Mouse (Mus musculus) lung, postnatal 0 days (tissue): ENCODE data around the gene Pcnx.

ENCODE experiments used
- CTCF ChIP-seq: IDR thresholded peaks from 2 replicates; pipeline ENCODE4 v1.5.1; 2016; ENCODE audit warnings: antibody characterized with exemption, mild to moderate bottlenecking
- EP300 ChIP-seq: IDR thresholded peaks from 2 replicates; pipeline ENCODE4 v1.6.1; 2016; ENCODE audit warnings: antibody characterized with exemption, mild to moderate bottlenecking, control low read depth

DNA sequence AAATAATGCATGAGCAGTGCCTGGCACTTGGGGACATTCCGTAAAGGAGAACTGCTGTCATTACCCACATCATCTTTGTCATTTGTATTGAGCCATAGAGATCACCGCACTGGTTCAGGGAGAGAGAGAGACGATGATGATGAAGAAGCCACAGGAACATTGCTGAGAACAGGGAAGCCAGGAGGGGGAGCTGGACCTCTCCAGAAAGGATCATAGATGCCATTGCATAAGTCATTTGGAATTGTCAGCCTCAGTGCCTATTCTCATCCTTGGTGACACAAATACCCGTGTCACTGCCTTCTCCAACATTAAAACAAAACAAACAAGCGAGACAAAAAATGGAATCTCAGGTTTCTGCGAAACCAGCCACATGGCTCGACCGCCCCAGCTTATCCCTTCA is 23.7 kb upstream of the Pcnx start:
- TF ChIP-seq CTCF (peak; percentile 66), EP300 (no peak)
